Mouse (Mus musculus): Measurements from ENCODE around the gene Yeats4. TPM values are rescaled to one million over a fixed set of nuclear protein-coding genes. Genes with fewer than 3 reads are reported as not detected.
A peak's percentile ranks its signal among the peaks of the same experiment; 100 is the strongest.
"Not testable (repeated sequence)": the region's sequence is repeated elsewhere in the genome, so short reads cannot be mapped to it uniquely, and the experiment has no call there.

The Yeats4 gene
- 80.4 and 111 TPM in 2 replicates for total RNA-seq (2017)

DNA sequence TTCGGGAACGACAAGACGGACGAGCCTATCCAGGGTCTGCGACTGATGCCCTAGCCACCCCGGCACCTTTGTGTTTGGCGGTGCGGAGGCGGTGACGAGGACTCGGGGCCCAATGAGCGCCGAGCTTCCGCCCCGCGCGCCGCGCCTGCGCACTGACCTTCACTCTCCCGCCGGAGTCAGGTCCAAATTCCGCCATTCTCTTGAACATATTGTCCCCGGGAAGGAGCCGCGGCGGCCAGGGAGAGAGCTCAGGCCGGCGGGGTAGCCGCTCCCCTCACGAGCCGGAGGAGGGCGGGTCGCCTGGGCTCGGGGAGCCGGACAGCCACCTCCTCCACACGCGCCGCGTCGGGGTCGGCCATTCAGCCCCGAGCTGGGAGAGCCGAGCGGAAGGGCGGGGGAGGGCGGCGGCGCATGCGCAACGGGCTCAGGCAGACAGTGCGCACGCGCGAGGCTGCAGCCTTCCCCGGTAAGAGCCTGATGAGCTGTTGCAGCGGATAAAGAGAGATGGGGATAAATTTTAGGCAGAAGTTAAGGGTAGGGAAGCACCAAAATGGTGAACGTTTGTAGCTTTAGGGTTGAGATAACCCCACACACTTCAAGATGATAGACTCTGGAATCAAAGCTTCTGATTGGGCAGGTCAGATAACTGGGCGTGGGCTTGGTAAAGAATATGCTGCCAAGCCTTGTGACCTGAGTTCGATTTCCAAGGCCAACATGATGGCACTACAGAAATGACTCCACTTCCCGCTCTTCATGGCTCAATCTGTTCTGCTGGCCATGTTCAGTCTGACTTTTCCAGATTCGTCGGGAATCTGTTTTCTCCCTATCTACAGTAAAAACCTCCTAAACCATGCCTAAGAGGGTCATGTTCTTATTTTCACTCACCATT, at the start of gene Yeats4:
Gene Yeats4, minus strand, starts transcription at position 406 of the 889 bp plus-strand sequence.
- peak; percentile 89 for ATAC-seq (ENCODE audit: extremely low read depth, insufficient number of reproducible peaks, low FRiP score, poor library complexity, severe bottlenecking)

DNA sequence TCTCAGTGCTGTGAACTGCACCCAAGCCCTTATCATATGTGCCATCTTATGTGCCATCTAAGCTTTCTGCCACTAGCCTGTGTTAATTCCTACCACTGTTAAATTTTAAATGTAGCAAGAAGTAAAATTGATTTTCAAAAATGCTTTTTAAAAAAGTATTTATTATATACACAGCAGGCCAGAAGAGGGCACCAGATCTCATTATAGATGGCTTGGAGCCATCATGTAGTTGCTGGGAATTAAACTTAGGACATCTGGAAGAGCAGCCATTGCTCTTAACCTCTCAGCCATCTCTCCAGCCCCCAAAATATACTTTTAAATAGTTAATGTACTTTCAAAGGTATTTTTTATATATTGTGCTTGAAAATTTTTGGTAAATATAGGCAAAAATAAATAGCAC, 47.7 kb upstream of the Yeats4 start:
- ATAC-seq (ENCODE audit: extremely low read depth, insufficient number of reproducible peaks, low FRiP score, poor library complexity, severe bottlenecking), result no peak

DNA sequence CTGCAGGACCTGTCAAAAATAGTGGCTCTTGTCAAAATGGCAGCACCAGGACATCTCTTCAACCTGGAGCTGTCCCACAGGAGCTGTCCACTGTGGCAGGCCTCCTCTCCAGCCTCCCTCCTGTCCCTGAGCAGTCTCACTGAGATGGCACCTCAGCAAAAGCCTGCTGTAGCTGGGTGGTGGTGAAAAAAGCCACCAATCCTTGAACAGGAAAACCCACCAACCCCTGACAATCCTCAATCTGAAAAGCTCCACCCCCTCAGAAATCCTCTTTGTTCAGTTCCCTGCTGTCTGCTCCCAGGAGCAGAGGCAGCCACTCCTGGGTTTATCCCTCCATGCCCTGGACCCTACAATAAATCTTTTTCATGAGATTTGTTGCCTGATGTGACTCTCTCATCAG, 35.6 kb upstream of the Yeats4 start:
- no peak for ATAC-seq (ENCODE audit: extremely low read depth, insufficient number of reproducible peaks, low FRiP score, poor library complexity, severe bottlenecking)

DNA sequence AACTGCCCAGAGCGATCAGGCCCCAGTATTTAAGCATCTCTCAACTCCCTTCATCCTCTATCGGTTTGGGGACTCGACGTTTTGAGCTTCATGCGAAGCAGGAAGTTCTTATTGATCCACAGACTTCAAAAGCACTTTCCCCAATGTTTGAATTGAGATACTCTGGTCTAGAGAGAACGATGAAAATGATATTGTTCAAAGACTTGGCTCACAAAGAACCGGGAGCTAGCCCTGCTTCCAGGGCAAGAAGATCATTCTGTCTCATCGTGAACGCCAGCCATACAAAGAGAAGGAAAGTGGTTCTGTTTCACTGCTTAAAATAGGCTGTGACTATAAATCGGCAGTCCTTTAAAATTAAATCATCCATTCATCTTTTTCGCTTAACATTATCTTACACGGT, 14.3 kb upstream of the Yeats4 start, which contains the start of gene 9530003J23Rik:
Gene 9530003J23Rik, minus strand, starts transcription at position 101 of the 400 bp plus-strand sequence.
- no peak for ATAC-seq (ENCODE audit: extremely low read depth, insufficient number of reproducible peaks, low FRiP score, poor library complexity, severe bottlenecking)

GRCm38 (mm10) chr10:117235866-117236265, 11.6 kb upstream of the Yeats4 start:
- no peak for ATAC-seq (ENCODE audit: extremely low read depth, insufficient number of reproducible peaks, low FRiP score, poor library complexity, severe bottlenecking)

GRCm38 (mm10) chr10:117234825-117235224, 10.5 kb upstream of the Yeats4 start:
- no peak for ATAC-seq (ENCODE audit: extremely low read depth, insufficient number of reproducible peaks, low FRiP score, poor library complexity, severe bottlenecking)

DNA sequence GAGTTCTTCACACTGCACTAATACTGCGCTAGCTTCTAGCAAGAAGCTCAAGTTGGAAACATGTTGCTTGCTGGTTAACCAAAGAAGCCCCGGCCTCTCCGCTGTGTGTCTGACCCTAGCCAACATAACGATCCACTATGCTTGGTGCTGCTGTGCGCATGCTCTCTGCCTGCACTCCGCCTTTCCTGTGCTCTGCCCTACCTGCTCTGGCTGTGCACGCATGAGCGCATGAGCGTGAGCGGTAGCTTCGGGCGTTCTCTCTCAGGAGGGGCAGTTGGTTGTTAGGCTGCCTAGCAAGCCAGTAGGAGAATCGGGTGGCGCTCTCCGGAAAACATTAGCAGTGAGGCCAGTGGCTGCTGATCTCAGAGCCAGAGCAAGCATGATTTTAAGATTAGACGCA, 5.5 kb upstream of the Yeats4 start:
- ATAC-seq (ENCODE audit: extremely low read depth, insufficient number of reproducible peaks, low FRiP score, poor library complexity, severe bottlenecking), result peak; percentile 10; the same call in 1 of the 2 replicates

DNA sequence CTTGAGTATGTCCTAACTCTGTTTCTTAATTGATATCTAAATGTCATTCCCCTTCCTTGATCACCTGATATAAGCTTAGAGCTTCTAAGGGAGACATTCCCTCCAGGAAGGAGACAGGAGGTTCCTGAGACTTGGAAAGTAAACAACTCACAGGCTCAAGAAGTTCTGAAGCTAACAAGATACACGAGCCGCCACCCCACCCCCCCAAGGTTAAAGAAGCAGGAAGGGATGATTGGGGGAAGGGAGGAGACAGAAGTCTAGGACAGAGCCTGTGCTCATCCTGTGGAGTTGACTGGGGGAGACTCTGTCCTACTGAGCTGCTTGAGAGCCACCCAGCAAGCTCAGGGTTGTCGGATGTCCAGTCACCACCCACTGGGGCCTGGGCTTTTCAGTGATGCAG, 1.7 kb upstream of the Yeats4 start:
- ATAC-seq (ENCODE audit: extremely low read depth, insufficient number of reproducible peaks, low FRiP score, poor library complexity, severe bottlenecking), result no peak

DNA sequence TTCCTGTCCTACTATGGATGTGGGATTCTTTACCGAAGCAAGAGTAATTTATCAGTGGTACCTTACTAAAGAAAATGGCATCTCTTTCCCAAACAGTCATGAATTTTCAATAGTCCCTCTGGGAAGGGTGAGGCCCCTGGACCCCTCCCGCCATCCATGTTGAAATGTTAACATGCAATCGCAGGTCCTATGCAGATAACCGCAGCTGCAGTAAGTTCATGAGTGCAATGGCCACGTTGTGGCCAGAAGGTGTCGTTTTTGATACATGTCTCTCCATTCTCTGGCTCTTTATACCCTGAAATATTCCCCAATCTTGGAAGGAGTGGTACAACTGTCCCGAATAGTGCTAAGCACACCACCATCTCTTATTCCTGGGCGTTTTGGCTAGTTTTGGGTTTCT, 787 bp upstream of the Yeats4 start:
- ATAC-seq (ENCODE audit: extremely low read depth, insufficient number of reproducible peaks, low FRiP score, poor library complexity, severe bottlenecking), result no peak

DNA sequence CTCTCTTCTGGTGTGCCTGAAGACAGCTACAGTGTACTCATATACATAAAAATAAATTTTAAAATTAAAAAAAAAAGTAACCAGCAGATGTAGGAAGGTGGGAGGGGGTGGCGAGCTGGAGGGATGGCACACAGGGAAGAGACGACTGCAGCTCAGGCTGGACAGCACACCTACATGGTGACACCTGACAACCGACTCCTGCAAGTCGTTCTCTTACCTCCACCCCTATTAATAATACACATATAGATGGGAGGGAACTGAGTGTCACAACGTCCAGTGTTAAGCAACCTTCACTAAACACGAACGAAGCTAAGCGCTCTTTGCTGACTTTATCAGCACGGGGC, 577 bp downstream of the Yeats4 start:
- ATAC-seq (ENCODE audit: extremely low read depth, insufficient number of reproducible peaks, low FRiP score, poor library complexity, severe bottlenecking), result no peak

DNA sequence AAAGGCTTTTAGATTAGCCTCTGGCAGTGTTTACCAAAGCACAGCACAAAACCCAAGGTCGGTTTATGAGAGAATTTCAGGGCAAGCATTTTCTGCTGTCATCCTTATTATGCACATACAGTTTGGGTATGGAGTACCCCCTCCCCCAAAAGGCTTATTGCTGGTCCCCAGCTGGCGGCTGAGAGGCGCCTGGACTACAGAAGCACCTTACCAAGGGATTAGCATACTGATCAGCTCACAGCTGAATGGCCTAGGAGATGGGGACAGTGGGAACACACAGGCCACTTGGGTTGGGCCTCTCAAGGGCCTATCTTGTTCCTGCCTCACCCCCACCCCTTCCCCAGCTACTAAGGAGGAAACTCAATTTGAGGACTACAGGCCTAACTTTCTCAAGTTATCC, 1.5 kb downstream of the Yeats4 start:
- no peak for ATAC-seq (ENCODE audit: extremely low read depth, insufficient number of reproducible peaks, low FRiP score, poor library complexity, severe bottlenecking)

DNA sequence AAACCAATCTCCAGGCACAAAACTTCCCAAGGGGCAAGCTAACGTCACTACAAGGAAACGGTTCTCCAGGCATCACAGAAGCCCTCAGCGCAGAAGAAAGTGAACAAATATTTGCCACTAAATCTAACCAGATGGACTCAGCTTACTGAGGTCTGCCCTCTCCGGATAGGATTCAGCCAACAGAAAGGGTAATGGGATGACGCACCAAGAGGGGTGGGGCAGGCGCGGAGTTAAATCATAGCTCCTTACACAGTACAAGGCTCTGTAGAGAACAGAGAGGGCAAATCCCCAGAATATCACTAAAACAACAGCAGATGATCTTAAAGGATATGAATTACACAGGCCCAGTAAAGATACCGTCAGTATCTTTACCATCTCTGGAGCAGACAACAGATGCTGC, 6.0 kb downstream of the Yeats4 start:
- no peak for ATAC-seq (ENCODE audit: extremely low read depth, insufficient number of reproducible peaks, low FRiP score, poor library complexity, severe bottlenecking)

DNA sequence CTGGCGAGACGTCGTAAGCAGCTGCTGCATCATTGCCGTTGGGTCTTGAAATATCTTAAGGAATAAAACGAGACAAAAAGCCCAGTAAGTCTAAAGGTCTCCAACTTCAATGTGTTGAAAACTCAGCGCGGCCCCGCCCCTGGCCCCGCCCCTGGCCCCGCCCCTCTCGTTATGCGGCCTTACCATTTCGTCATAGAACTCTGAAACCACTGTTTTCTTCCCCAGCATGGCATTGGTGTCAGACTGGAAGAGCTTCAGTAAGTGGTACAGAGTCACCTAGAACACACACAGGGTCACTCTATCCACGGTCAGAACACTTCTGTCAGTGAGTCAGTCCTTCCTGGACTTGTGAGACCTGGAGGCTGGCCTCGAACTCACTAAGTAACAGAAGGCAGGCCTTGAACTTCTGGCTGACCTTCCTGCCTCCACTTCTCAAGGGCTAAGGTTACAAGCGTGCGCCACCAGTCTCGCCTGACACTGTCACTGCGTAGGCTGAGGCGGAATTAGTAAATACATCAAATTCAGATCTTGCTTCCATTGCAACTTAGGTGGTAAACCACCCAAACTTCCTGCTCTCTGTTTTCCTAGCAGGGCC, 7.0 kb downstream of the Yeats4 start:
- ATAC-seq (ENCODE audit: extremely low read depth, insufficient number of reproducible peaks, low FRiP score, poor library complexity, severe bottlenecking), result no peak

- peak; percentile 51 for ATAC-seq (ENCODE audit: extremely low read depth, insufficient number of reproducible peaks, low FRiP score, poor library complexity, severe bottlenecking)
Observed at GRCm38 (mm10) chr10:117216793-117217192, 7.5 kb downstream of the Yeats4 start.

DNA sequence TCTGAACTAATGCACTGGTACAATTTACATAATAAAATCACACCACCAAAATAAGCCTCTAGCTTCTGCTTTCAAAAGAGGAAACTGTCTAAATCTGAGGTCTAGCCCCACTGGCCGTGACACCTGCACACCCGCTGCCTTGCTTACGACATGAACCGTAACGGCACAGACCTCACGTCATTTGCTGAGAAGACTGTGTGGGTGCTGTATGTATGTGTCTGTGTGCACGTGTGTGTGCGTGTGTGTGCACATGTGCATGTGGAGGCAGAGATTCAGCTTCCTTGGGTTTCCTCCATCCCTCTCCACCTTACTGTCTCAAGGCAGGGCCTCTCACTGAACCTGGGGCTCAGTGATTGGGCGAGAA, 8.2 kb downstream of the Yeats4 start:
- ATAC-seq (ENCODE audit: extremely low read depth, insufficient number of reproducible peaks, low FRiP score, poor library complexity, severe bottlenecking), result peak; percentile 92

DNA sequence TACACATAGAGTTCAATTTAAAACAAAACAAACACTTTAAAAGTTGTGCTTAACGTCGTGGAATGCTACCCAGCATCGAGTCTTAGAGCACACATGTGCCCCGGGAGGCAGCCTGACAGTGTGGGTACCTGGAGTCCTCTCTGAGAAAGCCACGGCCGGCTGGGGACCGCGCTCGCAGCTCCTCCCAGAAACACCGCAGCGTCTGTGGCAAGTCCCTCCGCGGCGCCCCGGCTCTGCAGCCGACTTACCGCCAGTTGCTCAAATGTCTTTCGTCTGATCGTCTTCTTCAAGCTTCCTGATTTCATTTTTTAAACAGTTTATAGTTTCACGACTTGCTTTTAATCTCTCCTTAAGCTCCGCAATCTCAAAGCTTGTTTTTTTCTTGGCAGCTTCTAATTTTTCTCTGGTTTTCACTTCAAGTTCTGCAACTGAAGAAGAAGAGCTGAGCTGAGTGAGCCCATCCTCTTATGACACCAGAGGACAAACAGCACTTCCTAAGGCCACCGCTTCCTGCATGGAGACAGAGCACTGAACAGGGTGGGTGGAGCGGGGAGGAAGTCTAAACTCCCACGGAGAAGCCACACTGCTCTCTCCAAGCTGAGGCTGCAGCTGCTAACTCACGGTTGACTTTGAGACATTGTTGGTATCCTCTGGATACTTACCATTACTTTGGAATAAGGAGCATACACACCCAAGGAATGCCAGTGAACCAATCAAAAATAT, 8.7 kb downstream of the Yeats4 start:
- peak; percentile 46 for ATAC-seq (ENCODE audit: extremely low read depth, insufficient number of reproducible peaks, low FRiP score, poor library complexity, severe bottlenecking)

GRCm38 (mm10) chr10:117211023-117211422, 13.3 kb downstream of the Yeats4 start:
- no peak for ATAC-seq (ENCODE audit: extremely low read depth, insufficient number of reproducible peaks, low FRiP score, poor library complexity, severe bottlenecking)

GRCm38 (mm10) chr10:117209469-117209938, 14.8 kb downstream of the Yeats4 start:
- ATAC-seq (ENCODE audit: extremely low read depth, insufficient number of reproducible peaks, low FRiP score, poor library complexity, severe bottlenecking), result peak; percentile 67

DNA sequence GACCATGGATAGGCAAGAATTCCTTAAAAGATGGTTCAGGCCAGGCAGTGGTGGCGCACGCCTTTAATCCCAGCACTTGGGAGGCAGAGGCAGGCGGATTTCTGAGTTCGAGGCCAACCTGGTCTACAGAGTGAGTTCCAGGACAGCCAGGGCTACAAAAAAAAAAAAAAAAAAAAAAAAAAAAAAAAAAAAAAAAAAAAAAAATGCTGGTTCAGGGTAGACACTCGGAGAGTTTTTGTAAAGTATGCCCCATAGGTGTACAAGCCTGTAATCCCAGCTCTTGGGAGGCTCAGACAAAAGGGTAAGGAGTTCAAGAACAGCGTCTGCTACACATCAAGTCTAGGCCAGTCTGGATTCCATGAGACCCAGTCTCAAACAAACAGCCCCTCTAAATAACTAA, 15.5 kb downstream of the Yeats4 start:
- ATAC-seq (ENCODE audit: extremely low read depth, insufficient number of reproducible peaks, low FRiP score, poor library complexity, severe bottlenecking), result not testable (repeated sequence)

DNA sequence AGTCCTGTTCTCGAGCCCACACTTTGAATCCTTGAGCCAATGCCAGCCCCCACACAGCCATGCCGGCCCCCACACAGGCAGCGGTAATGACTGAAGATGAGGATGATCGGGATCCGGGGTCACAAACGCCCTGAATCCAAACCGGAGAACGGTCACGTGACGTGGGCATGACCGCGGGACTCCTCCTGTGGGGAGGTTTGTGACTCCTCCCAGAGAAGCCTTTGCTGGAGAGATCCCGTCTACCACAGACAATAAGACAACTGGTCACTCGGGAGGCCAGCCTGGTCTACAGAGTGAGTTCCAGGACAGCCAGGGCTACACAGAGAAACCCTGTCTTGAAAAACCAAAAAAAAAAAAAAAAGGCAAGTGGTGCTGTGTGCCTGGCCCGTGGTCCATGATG, 16.1 kb downstream of the Yeats4 start:
- no peak for ATAC-seq (ENCODE audit: extremely low read depth, insufficient number of reproducible peaks, low FRiP score, poor library complexity, severe bottlenecking)
